Mouse (Mus musculus): ENCODE results near the gene Fmo5. TPM values are rescaled to one million over a fixed set of nuclear protein-coding genes. Genes with fewer than 3 reads are reported as not detected.
A peak's percentile ranks its signal among the peaks of the same experiment; 100 is the strongest.

Fmo5 gene
- polyA plus RNA-seq, 1 experiment from 2014 or later, result 0.51 TPM

DNA sequence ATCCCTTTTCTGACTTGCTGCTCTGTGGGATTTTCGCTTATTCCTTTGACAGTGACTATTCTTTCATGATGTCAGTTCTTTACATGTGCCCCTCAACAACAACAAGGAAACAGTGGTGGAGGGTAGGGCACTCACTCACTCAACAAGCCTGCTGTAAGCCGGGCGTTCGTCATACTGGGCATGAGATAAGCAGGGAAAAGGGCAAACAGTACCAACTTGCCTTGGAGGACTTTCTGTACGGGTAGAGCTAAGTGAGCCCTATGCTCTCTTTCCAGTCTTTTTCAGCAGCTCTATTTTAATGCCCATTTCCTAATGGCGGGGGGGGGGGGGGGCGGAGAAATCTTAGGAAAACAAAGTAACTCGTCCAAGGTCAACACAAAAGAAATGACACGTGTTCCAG, 13.4 kb downstream of the Fmo5 start:
- H3K9ac ChIP-seq (ENCODE audit: low read length), result no peak overlapping the region
- no peak for DNase-seq (ENCODE audit: low spot score)
- no peaks in the 10 kb centered on the region for H3K4me1 ChIP-seq (ENCODE audit: control insufficient read depth, insufficient read depth, low read length)
- no peaks in the 10 kb centered on the region for H3K27me3 ChIP-seq (replicated peaks; ENCODE audit: control insufficient read depth, insufficient read depth, low read length)
- H3K4me2 ChIP-seq (ENCODE audit: low read length), result no peak overlapping the region
- H3K9me3 ChIP-seq (replicated peaks; ENCODE audit: control insufficient read depth, low read length), result no peaks in the 10 kb centered on the region
- H3K4me3 ChIP-seq (ENCODE audit: low read depth, low read length), result no peak overlapping the region
- WGBS, result 90% methylated on average over 9 of the region's 9 CpGs
- H3K36me3 ChIP-seq (ENCODE audit: control insufficient read depth, insufficient read depth, low read length), result no peaks in the 10 kb centered on the region
- ATAC-seq, result no peak
- no peak overlapping the region for H3K27ac ChIP-seq (ENCODE audit: low read depth, low read length)

GRCm38 (mm10) chr3:97648518-97648917, 19.9 kb downstream of the Fmo5 start:
- no peaks in the 10 kb centered on the region for H3K9me3 ChIP-seq (replicated peaks; ENCODE audit: control insufficient read depth, low read length)
- no peaks in the 10 kb centered on the region for H3K4me1 ChIP-seq (ENCODE audit: control insufficient read depth, insufficient read depth, low read length)
- no peak overlapping the region for H3K9ac ChIP-seq (ENCODE audit: low read length)
- no peaks in the 10 kb centered on the region for H3K36me3 ChIP-seq (ENCODE audit: control insufficient read depth, insufficient read depth, low read length)
- no peaks in the 10 kb centered on the region for H3K27me3 ChIP-seq (replicated peaks; ENCODE audit: control insufficient read depth, insufficient read depth, low read length)
- no peak overlapping the region for H3K4me2 ChIP-seq (ENCODE audit: low read length)
- no peak for ATAC-seq
- DNase-seq (ENCODE audit: low spot score), result no peak
- no peak overlapping the region for H3K27ac ChIP-seq (ENCODE audit: low read depth, low read length)
- H3K4me3 ChIP-seq (ENCODE audit: low read depth, low read length), result no peak overlapping the region
- 39% methylated on average over 1 of the region's 1 CpGs for WGBS

GRCm38 (mm10) chr3:97649022-97649421, 20.4 kb downstream of the Fmo5 start:
- no peak for ATAC-seq
- Histone ChIP-seq H3K9ac (ENCODE audit: low read length) (no peak overlapping the region), H3K4me1 (ENCODE audit: control insufficient read depth, insufficient read depth, low read length) (no peaks in the 10 kb centered on the region), H3K27me3 (replicated peaks; ENCODE audit: control insufficient read depth, insufficient read depth, low read length) (no peaks in the 10 kb centered on the region), H3K9me3 (replicated peaks; ENCODE audit: control insufficient read depth, low read length) (no peaks in the 10 kb centered on the region), H3K4me2 (ENCODE audit: low read length) (no peak overlapping the region), H3K36me3 (ENCODE audit: control insufficient read depth, insufficient read depth, low read length) (no peaks in the 10 kb centered on the region), H3K4me3 (ENCODE audit: low read depth, low read length) (no peak overlapping the region), H3K27ac (ENCODE audit: low read depth, low read length) (no peak overlapping the region)
- 83% methylated on average over 3 of the region's 3 CpGs for WGBS
- DNase-seq (ENCODE audit: low spot score), result no peak

- WGBS, result 84% methylated on average over 6 of the region's 6 CpGs
- Histone ChIP-seq H3K36me3 (ENCODE audit: control insufficient read depth, insufficient read depth, low read length) (no peaks in the 10 kb centered on the region), H3K27ac (ENCODE audit: low read depth, low read length) (no peak overlapping the region), H3K4me1 (ENCODE audit: control insufficient read depth, insufficient read depth, low read length) (no peaks in the 10 kb centered on the region), H3K4me3 (ENCODE audit: low read depth, low read length) (no peak overlapping the region), H3K4me2 (ENCODE audit: low read length) (no peak overlapping the region), H3K27me3 (replicated peaks; ENCODE audit: control insufficient read depth, insufficient read depth, low read length) (no peaks in the 10 kb centered on the region), H3K9me3 (replicated peaks; ENCODE audit: control insufficient read depth, low read length) (no peaks in the 10 kb centered on the region), H3K9ac (ENCODE audit: low read length) (no peak overlapping the region)
- DNase-seq (ENCODE audit: low spot score) (no peak), ATAC-seq (no peak)
Observed at GRCm38 (mm10) chr3:97649469-97649868, 20.9 kb downstream of the Fmo5 start.

DNA sequence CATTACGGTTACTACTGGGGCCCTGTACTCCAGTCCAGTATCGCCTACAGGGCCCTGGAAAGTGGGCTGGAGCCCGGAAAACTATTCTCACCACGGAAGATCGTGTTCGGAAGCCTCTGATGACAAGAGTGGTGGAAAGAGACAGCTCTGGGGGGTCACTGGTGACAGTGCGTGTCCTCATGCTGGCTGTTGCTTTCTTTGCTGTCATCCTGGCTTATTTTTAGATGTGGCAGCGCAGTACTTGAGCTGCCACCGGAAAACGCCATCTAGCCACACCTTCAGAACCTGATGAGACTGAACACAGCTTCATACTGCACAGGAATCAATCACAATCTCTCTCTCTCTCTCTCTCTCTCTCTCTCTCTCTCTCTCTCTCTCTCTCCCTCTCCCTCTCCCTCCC, 23.0 kb downstream of the Fmo5 start:
- H3K9ac ChIP-seq (ENCODE audit: low read length), result no peak overlapping the region
- H3K27me3 ChIP-seq (replicated peaks; ENCODE audit: control insufficient read depth, insufficient read depth, low read length), result no peaks in the 10 kb centered on the region
- H3K4me2 ChIP-seq (ENCODE audit: low read length), result no peak overlapping the region
- no peaks in the 10 kb centered on the region for H3K9me3 ChIP-seq (replicated peaks; ENCODE audit: control insufficient read depth, low read length)
- H3K4me1 ChIP-seq (ENCODE audit: control insufficient read depth, insufficient read depth, low read length), result no peaks in the 10 kb centered on the region
- 83% methylated on average over 10 of the region's 10 CpGs for WGBS
- DNase-seq (ENCODE audit: low spot score) (no peak), ATAC-seq (no peak)
- H3K36me3 ChIP-seq (ENCODE audit: control insufficient read depth, insufficient read depth, low read length), result no peaks in the 10 kb centered on the region
- no peak overlapping the region for H3K27ac ChIP-seq (ENCODE audit: low read depth, low read length)
- no peak overlapping the region for H3K4me3 ChIP-seq (ENCODE audit: low read depth, low read length)

- H3K4me2 ChIP-seq (ENCODE audit: low read length), result no peak overlapping the region
- no peaks in the 10 kb centered on the region for H3K9me3 ChIP-seq (replicated peaks; ENCODE audit: control insufficient read depth, low read length)
- H3K27me3 ChIP-seq (replicated peaks; ENCODE audit: control insufficient read depth, insufficient read depth, low read length), result no peaks in the 10 kb centered on the region
- H3K27ac ChIP-seq (ENCODE audit: low read depth, low read length), result no peak overlapping the region
- no peaks in the 10 kb centered on the region for H3K4me1 ChIP-seq (ENCODE audit: control insufficient read depth, insufficient read depth, low read length)
- no peak for DNase-seq (ENCODE audit: low spot score)
- ATAC-seq, result no peak
- H3K4me3 ChIP-seq (ENCODE audit: low read depth, low read length), result no peak overlapping the region
- WGBS, result 92% methylated on average over 5 of the region's 5 CpGs
- no peaks in the 10 kb centered on the region for H3K36me3 ChIP-seq (ENCODE audit: control insufficient read depth, insufficient read depth, low read length)
- no peak overlapping the region for H3K9ac ChIP-seq (ENCODE audit: low read length)
Observed at GRCm38 (mm10) chr3:97653781-97654180, 25.2 kb downstream of the Fmo5 start.

GRCm38 (mm10) chr3:97654901-97655300, 26.3 kb downstream of the Fmo5 start:
- H3K9ac ChIP-seq (ENCODE audit: low read length), result no peak overlapping the region
- peaks cover 5% of the 10 kb centered on the region; the same call in 1 of the 2 replicates for H3K4me1 ChIP-seq (ENCODE audit: control insufficient read depth, insufficient read depth, low read length)
- no peak for ATAC-seq
- WGBS, result 78% methylated on average over 8 of the region's 8 CpGs
- no peaks in the 10 kb centered on the region for H3K9me3 ChIP-seq (replicated peaks; ENCODE audit: control insufficient read depth, low read length)
- no peak overlapping the region for H3K4me2 ChIP-seq (ENCODE audit: low read length)
- H3K27me3 ChIP-seq (replicated peaks; ENCODE audit: control insufficient read depth, insufficient read depth, low read length), result no peaks in the 10 kb centered on the region
- H3K36me3 ChIP-seq (ENCODE audit: control insufficient read depth, insufficient read depth, low read length), result no peaks in the 10 kb centered on the region
- H3K4me3 ChIP-seq (ENCODE audit: low read depth, low read length), result no peak overlapping the region
- DNase-seq (ENCODE audit: low spot score), result no peak
- H3K27ac ChIP-seq (ENCODE audit: low read depth, low read length), result no peak overlapping the region

DNA sequence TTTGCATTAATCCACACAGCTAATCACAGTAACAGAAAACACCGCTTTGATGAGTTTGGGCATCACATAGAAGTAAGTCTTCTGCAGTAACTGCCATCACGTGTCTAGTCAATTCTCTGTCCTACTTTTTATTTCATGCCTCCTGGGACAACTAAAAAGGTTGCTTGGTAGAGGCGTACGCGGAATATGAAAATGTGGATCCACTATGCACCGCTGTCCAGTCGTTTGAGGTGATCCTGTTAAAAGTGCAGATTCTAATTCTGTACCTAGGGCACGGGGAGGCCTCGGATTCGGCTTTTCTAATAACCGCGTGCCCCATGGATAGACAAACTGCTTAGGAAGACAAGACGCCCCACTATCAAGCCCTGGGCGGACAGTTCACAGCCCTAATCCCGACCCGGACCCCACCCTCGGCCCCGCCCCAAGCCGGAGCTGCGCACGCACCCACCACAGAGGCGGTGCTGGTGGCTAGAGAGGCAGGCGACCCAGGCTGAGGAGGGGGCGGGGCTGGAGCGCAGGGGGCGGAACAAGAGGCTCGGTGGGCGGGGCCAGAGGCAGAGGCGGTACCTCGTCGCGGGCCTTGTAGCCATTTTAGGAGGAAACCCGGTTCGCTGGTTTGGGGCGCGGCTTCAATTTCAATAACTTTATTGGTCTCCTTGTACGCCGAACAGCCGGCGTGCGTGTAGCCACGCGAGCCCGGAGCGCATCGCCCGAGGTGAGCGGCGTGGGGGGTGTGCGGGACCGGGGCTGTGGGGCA, 29.2 kb downstream of the Fmo5 start, which contains the start of gene Prkab2:
Gene Prkab2, plus strand, starts transcription at position 539 of the 757 bp plus-strand sequence.
- H3K4me1 ChIP-seq (ENCODE audit: control insufficient read depth, insufficient read depth, low read length), result peaks cover 5% of the 10 kb centered on the region; the same call in 1 of the 2 replicates
- ATAC-seq (peak; percentile 97), DNase-seq (ENCODE audit: low spot score) (peak; percentile 98)
- peak within 1 kb of the TSS; percentile 72 for H3K9ac ChIP-seq (ENCODE audit: low read length)
- H3K27ac ChIP-seq (ENCODE audit: low read depth, low read length), result peak within 1 kb of the TSS; percentile 58; the same call in 1 of the 2 replicates
- peak within 1 kb of the TSS; percentile 77 for H3K4me3 ChIP-seq (ENCODE audit: low read depth, low read length)
- 2% methylated on average over 49 of the region's 51 CpGs for WGBS
- H3K36me3 ChIP-seq (ENCODE audit: control insufficient read depth, insufficient read depth, low read length), result 0 out of 2 replicates have a peak, but pooled peaks cover 5% of the 10 kb centered on the region
- H3K27me3 ChIP-seq (replicated peaks; ENCODE audit: control insufficient read depth, insufficient read depth, low read length), result no peaks in the 10 kb centered on the region
- H3K9me3 ChIP-seq (replicated peaks; ENCODE audit: control insufficient read depth, low read length), result no peaks in the 10 kb centered on the region
- H3K4me2 ChIP-seq (ENCODE audit: low read length), result peak within 1 kb of the TSS; percentile 67

Measured in forebrain, embryonic 14.5 days (tissue).